Mouse (Mus musculus): ENCODE measurements around the gene Dnah2. TPM values are rescaled to one million over a fixed set of nuclear protein-coding genes. Genes with fewer than 3 reads are reported as not detected.
A peak's percentile ranks its signal among the peaks of the same experiment; 100 is the strongest.

Gene Dnah2
- total RNA-seq, 1 experiment from 2014 or later = 0.76 TPM

DNA sequence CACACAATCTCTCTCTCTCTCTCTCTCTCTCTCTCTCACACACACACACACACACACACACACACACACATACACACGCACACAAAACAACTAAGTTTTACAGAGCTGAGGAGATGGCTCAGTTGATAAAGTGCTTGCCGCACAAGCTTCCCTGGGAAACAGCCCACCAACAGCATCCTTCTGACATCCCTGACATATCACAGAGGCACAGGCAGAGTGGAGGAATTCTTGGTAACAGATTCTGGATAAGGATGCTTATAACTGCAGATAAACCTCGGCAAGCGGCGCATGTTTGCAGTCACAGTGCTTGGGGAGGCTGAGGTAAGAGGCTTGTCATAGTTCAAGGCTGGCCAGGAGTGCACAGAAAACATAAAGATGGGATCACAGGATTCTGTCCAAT lies 87.3 kb downstream of the Dnah2 start:
- DNase-seq = no peak

GRCm38 (mm10) chr11:69459883-69460282 lies 89.0 kb downstream of the Dnah2 start:
- no peak for DNase-seq

DNA sequence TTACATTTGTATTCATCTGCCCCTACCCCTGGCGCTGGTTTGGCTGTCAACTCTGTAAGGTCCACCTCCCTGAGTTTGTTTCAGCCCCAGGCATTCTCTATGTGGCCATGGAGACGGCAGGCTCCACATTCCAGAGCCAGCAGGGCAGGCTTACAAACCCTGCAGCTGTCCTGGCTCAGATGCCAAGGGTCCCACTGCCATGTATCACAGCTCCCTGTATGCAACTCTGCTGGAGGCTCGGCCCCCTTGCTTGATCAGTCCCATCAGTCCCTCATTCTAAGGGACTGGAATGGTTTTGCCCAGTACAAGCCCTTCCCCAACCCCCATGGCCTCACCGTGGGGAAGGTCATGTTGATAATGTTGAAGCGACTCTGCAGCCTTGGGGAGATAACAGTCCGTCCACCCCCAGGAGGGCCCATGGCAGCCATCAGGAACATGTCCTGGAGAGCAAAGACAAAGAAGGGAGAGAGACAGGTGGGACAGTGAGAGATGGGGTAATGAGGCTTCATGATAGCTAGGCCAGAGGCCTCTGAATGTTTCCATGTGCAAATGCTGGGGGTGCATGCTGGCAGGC lies 91.8 kb downstream of the Dnah2 start:
- DNase-seq = peak; percentile 25

DNA sequence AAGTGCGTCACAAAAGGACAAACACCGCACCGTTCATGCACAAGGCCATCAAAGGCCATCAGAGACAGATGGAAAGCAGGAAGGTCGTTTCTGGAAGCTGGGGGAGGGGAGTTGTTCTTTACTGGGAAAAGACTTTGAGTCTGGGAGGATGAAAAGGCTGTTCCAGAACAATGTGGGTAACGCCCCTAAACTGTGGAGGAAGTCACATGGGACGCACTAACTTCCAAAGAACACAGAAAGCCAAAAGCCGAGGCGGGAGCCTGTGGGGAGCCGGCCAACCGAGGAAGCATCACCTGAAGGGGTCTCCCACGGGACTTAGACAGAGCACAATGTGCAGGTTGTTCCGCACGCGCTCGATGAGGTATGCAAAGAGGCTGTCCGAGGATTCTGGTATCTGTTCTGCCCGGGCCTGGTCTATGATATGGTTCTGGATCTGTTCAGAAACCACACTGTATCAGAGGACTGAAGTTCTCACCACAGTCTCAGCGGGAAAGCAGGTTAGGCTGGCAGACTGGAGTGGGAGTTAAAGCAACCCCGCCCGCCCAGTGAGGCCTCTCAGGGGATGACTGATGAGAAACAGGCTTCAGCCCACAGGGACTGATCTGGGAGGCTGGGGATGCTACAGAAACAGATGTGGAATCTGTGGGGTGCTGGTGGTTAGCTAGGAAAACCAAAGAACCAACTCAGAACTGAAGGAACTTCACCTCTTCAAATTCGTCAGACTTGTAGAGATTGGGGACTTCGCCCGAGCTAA lies 96.6 kb downstream of the Dnah2 start:
- no peak for DNase-seq

- no peak for DNase-seq
Observed at GRCm38 (mm10) chr11:69447299-69447698, 101.6 kb downstream of the Dnah2 start.

DNA sequence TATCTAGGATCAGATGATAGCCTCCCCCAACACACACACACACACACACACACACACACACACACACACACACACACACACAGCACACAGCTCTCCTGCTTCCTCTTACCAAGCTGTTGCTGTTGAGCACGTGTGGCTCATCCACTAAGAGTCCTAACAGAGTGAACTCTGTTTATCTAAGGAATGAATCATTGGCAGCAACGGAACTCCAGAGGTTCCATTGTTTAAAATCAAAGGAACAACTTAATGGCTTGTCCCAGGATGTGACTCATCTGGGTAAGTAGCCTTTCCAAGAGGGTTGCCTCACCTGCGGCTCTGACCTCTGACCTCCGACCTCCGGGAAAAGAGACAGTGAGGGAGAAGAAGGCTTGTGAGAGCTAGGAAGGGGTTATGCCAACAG lies 105.6 kb downstream of the Dnah2 start:
- peak; percentile 38 for DNase-seq

GRCm38 (mm10) chr11:69437291-69437690 lies 111.6 kb downstream of the Dnah2 start:
- DNase-seq = no peak

- DNase-seq = no peak
Observed at GRCm38 (mm10) chr11:69433189-69433588, 115.7 kb downstream of the Dnah2 start.

DNA sequence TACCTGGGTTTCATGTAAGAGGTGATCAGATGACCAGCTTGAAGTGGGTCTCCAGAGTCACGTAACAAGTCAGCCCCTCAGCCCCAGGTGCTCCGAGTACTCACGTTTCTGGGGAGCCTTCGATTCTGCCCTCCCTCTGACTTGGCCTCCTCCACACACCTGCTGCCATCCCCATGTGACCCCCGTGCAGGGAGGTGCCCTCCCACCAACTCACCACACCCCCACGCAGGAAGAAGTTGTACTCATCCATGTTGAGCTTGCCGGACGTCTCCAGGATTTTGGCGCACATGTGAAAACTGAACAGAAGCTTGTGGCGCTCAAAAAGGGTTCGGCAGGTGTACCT lies 116.3 kb downstream of the Dnah2 start:
- DNase-seq = no peak

- DNase-seq = peak; percentile 64
Observed at GRCm38 (mm10) chr11:69431829-69432639, 116.9 kb downstream of the Dnah2 start.

- DNase-seq = no peak
Observed at GRCm38 (mm10) chr11:69430631-69431030, 118.3 kb downstream of the Dnah2 start.

GRCm38 (mm10) chr11:69429313-69429712 lies 119.6 kb downstream of the Dnah2 start:
- DNase-seq = no peak

DNA sequence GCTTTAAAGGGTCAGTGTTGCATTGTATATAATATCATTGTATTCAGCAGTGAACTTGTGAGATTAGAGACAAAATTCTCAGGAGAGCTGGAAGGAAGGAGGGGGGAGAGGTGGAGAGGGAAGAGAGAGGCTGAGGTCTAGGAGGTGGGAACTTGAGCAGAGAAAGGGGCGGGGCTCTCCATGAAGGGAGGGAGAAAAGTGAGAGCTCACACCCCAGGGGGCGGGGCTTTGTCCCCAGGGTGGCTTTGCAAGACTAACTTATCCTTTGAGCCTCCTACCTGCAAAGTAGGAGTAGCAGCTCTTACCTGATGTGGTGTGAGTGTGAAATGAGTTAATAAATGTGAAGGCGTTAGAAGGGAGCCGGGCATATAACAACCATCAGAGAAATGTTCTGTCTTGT lies 120.2 kb downstream of the Dnah2 start:
- peak; percentile 52 for DNase-seq

- no peak for DNase-seq
Observed at GRCm38 (mm10) chr11:69426246-69426645, 122.7 kb downstream of the Dnah2 start.

GRCm38 (mm10) chr11:69423885-69424284 lies 125.0 kb downstream of the Dnah2 start:
- DNase-seq = no peak

DNA sequence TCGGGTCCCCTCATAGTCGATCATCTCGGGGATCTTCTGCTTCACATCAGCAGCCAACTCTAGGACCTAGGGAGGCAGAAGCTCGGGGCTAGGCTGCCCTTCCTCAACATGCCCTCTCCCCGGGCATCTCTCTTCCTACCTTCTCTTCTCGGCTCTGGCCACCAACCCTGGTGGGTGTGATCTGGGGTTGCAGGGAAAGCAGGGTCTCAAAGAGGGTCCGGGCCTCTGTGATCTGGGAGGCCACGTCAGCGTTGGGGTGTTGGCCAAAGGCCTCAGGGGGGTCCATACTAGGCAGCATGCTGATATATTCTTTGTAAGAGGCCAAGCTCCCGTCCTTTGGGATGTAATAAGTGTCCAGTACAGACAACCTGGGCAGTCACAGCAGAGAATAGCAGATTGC lies 126.1 kb downstream of the Dnah2 start:
- no peak for DNase-seq

- no peak for DNase-seq
Observed at GRCm38 (mm10) chr11:69421131-69421977, 127.6 kb downstream of the Dnah2 start.

GRCm38 (mm10) chr11:69420554-69421000 lies 128.3 kb downstream of the Dnah2 start:
- no peak for DNase-seq

DNA sequence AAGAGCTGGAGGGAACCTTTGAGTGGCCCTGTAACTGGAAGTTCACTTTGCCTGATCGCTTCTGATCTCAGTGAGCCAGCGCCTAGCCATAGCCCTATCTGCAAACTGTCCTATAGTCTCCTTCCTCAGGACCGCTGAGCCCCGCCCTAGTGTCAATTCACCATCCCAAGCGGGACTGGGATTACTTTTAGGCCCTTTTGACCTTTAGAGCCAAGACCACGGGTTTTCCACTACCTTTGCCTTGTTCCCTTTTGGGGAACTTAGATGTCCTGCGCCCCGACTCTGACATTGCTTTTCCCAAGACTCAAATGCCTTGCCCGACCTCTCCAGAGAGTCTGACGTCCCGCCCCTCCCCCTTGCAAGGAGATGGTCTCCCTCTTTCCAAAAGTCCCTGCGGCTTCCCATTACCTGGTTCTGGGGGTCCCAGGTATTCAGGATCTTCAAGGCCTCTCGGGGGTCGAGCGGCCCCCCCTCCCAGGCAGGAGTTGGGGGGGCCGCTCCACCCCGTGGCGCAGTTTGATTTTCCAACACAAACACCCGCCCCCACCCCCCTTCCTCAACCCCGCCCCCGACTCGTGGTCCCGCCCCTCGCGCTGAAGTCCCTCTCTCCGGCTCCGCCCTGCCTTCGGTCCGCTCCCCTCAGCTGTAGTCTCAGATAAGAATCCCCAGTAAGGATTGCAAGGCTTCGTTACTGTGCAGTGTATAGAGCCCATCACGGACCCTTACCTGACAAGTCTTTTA lies 128.9 kb downstream of the Dnah2 start:
- DNase-seq = peak; percentile 75

- DNase-seq = no peak
Observed at GRCm38 (mm10) chr11:69419443-69419812, 129.5 kb downstream of the Dnah2 start.

All from adrenal gland, postnatal 25 days (tissue).